Mouse (Mus musculus): ENCODE data around the gene Atp5c1. TPM values are rescaled to one million over a fixed set of nuclear protein-coding genes. Genes with fewer than 3 reads are reported as not detected.

The Atp5c1 gene
- polyA plus RNA-seq (2012; rRNA removed): 133 and 139 TPM in 2 replicates

GRCm38 (mm10) chr2:10080310-10081010 is at the start of gene Atp5c1, which contains the start of gene Kin:
Atp5c1 (minus strand) TSS chr2:10080510.
Kin (plus strand) TSS chr2:10080593.

GRCm38 (mm10) chr2:10048461-10048860 is 31.8 kb downstream of the Atp5c1 start, which contains the start of gene Taf3:
Taf3 (minus strand) TSS chr2:10048596.

Other genes starting within 250 kb of the Atp5c1 start
- not detected in 2 replicates for gene 4930412O13Rik, start 199.3 kb downstream of the Atp5c1 start, polyA plus RNA-seq (2012; rRNA removed)
- gene 9230102O04Rik, start 191.0 kb downstream of the Atp5c1 start, polyA plus RNA-seq (2012; rRNA removed): not detected in 2 replicates
- 1.4 and 2.6 TPM in 2 replicates for gene Gata3, start 190.5 kb downstream of the Atp5c1 start, polyA plus RNA-seq (2012; rRNA removed)
- 1.9 and 4.0 TPM in 2 replicates for gene Taf3, start 31.9 kb downstream of the Atp5c1 start, polyA plus RNA-seq (2012; rRNA removed)
- gene Kin, start 83 bp upstream of the Atp5c1 start, polyA plus RNA-seq (2012; rRNA removed): 0.17 and 0.53 TPM in 2 replicates
- gene Itih2, start 50.9 kb upstream of the Atp5c1 start, polyA plus RNA-seq (2012; rRNA removed): 1.1 and 1.5 TPM in 2 replicates
- gene Itih5, start 73.1 kb upstream of the Atp5c1 start, polyA plus RNA-seq (2012; rRNA removed): 2.8 and 3.6 TPM in 2 replicates

Data from stomach, adult 2 months (tissue).